Mouse (Mus musculus) mouse trophoblast stem cell (cell line): ENCODE data around the gene Crocc.

ENCODE experiments used
- in situ Hi-C, 2 experiments: fragments of 300-500 bp; cut with MseI, MboI; formaldehyde crosslinking; loops; 2 replicates in 1 of 2; 3 replicates in 1 of 2; pipeline ENCODE4 v1.15.1; 2025

Crocc gene

GRCm38 (mm10) chr4:140986711-140987395, 73.5 kb downstream of the Crocc start, which contains the start of gene Atp13a2:
Gene Atp13a2, plus strand, starts transcription at chr4:140986873.
- in situ Hi-C loops = no loop called here

- in situ Hi-C loops = no loop called here
Measured at GRCm38 (mm10) chr4:140986024-140986710, 74.2 kb downstream of the Crocc start.

- in situ Hi-C loops = no loop called here
Measured at GRCm38 (mm10) chr4:140984544-140984943, 75.8 kb downstream of the Crocc start.

GRCm38 (mm10) chr4:140983442-140983841, 76.9 kb downstream of the Crocc start:
- in situ Hi-C loops = no loop called here

GRCm38 (mm10) chr4:140982808-140983207, 77.5 kb downstream of the Crocc start:
- in situ Hi-C loops = no loop called here

- in situ Hi-C loops = no loop called here
Measured at GRCm38 (mm10) chr4:140981605-140982004, 78.7 kb downstream of the Crocc start.

GRCm38 (mm10) chr4:140977886-140978692, 82.3 kb downstream of the Crocc start:
- in situ Hi-C loops = loop anchor here in 1 of 2 experiments (10.0 kb wide), 1 partner anchor 57 kb away; no protein-coding TSS in a partner anchor

GRCm38 (mm10) chr4:140977278-140977677, 83.1 kb downstream of the Crocc start:
- in situ Hi-C loops = loop anchor here in 1 of 2 experiments (10.0 kb wide), 1 partner anchor 58 kb away; no protein-coding TSS in a partner anchor

GRCm38 (mm10) chr4:140975356-140975755, 85.0 kb downstream of the Crocc start:
- in situ Hi-C loops = loop anchor here in 1 of 2 experiments (10.0 kb wide), 1 partner anchor 59 kb away; no protein-coding TSS in a partner anchor

- in situ Hi-C loops = loop anchor here in 1 of 2 experiments (10.0 kb wide), 1 partner anchor 60 kb away; no protein-coding TSS in a partner anchor
Measured at GRCm38 (mm10) chr4:140974408-140974807, 85.9 kb downstream of the Crocc start.

- in situ Hi-C loops = loop anchor here in 1 of 2 experiments (10.0 kb wide), 1 partner anchor 63 kb away; no protein-coding TSS in a partner anchor
Measured at GRCm38 (mm10) chr4:140971691-140972090, 88.7 kb downstream of the Crocc start.

- in situ Hi-C loops = no loop called here
Measured at GRCm38 (mm10) chr4:140967386-140968159, 92.8 kb downstream of the Crocc start.
